Mouse (Mus musculus): ENCODE measurements at regions not wholly inside any gene's neighbourhood (a gene's known extent, or its start where the extent isn't known, plus 50 kb on each side); places are given as distances from the start of the nearest gene placed in this dataset.

DNA sequence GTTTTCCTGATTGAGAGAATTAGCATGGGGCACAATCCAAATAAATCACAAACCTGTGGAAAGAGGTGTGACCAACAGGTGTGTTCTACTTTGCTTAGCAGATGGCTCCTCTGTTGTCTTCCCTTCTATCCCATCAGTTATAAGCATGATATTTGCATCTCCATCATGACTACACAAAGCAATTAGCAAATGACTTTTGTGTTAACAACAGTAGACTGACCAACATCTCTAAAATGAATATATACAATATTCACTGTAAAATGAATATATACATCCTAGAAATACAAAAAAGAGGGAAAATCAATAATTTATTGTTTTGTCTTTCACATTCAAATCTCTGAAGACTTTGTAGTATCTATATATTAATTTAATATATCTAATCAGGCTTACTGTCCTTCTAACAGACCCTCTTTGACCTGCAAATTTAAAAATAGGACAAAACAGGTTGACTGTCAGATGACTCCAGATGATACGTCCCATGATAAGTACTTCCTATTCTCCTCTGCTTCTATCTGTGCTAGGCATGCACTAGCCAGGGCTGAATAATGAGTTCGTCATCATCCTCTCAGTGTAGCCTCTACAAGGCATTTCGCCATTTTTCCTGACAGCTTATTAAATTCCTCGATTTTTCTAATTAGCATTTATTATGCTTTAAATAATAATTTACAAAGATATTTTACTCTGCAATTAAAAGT, 519.5 kb upstream of the Cited2 start:
- ATAC-seq (ENCODE audit: low FRiP score) = 0 out of 2 replicates have a peak, but pooled peaks have one; percentile 21
- Histone ChIP-seq H3K36me3 (no peaks in the 10 kb centered on the region), H3K4me3 (no peak overlapping the region), H3K27ac (no peak overlapping the region), H3K9me3 (no peaks in the 10 kb centered on the region), H3K4me1 (replicated peaks) (peaks cover 5% of the 10 kb centered on the region; the same call in 1 of the 2 replicates), H3K4me2 (no peak overlapping the region), H3K9ac (no peak overlapping the region), H3K27me3 (no peaks in the 10 kb centered on the region)
- WGBS = 72% methylated on average over 4 of the region's 4 CpGs

DNA sequence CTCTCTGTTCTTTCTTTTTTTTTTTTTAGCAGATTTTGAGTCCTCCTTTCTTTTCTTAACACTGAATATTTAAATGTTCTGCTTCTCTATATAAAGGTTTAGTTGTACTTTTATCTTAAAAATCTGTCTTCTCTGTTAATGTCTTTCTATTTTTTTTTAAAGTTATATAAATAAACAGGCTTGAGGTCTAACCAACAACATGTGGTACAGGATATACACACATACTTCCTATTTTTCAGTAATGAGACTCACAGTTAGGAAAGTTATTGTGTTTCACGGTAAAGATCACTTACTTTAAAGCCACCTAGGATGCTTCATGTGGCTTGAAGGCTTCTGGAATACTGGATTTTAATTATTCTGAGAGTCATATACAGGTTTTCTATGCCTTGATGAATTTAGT, 518.9 kb upstream of the Cited2 start:
- no peak overlapping the region for H3K9ac ChIP-seq
- H3K4me2 ChIP-seq = no peak overlapping the region
- no peaks in the 10 kb centered on the region for H3K9me3 ChIP-seq
- H3K4me1 ChIP-seq (replicated peaks) = peaks cover 5% of the 10 kb centered on the region; the same call in 1 of the 2 replicates
- no peak for ATAC-seq (ENCODE audit: low FRiP score)
- H3K4me3 ChIP-seq = no peak overlapping the region
- no peak overlapping the region for H3K27ac ChIP-seq
- no peaks in the 10 kb centered on the region for H3K27me3 ChIP-seq
- 84% methylated on average over 1 of the region's 1 CpGs for WGBS
- no peaks in the 10 kb centered on the region for H3K36me3 ChIP-seq

DNA sequence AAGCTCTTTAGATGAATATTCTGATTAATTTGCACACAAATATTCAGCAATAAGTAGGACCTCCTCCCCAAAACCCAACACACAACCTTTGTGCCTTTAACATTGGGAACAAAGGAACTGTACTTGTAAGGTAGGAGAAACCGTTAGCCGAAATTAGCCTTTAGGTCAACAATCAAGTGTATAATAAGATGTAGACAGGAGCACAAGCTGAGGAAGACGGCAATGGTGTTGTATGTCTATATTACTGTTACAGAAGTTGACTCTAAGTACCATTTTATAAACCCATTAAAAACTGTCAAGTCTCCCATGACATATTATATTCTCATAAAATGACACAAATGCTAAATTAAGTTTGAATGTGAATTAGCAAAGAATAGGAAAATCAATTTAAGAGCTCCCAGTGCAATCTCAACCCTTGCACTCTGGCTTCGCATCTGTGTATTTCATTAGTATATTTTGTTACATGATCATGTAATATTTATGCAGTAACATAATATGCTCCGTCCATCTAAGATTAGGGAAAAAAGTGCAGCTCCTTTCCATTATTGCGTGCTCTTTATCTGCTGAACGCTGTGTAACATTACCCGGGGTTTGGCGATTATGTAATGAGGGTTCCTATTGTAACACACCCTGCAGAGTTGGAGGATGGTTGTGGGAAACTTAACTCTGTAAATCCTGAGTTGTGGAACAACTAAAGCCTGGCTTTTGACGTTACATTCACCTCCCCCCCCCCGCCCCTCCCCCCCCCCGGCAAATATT, 510.3 kb upstream of the Cited2 start:
- H3K9ac ChIP-seq = no peak overlapping the region
- no peak overlapping the region for H3K4me3 ChIP-seq
- WGBS = 19% methylated on average over 11 of the region's 12 CpGs
- H3K9me3 ChIP-seq = no peaks in the 10 kb centered on the region
- H3K36me3 ChIP-seq = no peaks in the 10 kb centered on the region
- ATAC-seq (ENCODE audit: low FRiP score) = peak; percentile 57; the same call in 1 of the 2 replicates
- H3K4me1 ChIP-seq (replicated peaks) = no peaks in the 10 kb centered on the region; the same call in 1 of the 2 replicates
- peak overlapping the region; percentile 6; the same call in 1 of the 2 replicates for H3K4me2 ChIP-seq
- no peaks in the 10 kb centered on the region for H3K27me3 ChIP-seq
- no peak overlapping the region for H3K27ac ChIP-seq

DNA sequence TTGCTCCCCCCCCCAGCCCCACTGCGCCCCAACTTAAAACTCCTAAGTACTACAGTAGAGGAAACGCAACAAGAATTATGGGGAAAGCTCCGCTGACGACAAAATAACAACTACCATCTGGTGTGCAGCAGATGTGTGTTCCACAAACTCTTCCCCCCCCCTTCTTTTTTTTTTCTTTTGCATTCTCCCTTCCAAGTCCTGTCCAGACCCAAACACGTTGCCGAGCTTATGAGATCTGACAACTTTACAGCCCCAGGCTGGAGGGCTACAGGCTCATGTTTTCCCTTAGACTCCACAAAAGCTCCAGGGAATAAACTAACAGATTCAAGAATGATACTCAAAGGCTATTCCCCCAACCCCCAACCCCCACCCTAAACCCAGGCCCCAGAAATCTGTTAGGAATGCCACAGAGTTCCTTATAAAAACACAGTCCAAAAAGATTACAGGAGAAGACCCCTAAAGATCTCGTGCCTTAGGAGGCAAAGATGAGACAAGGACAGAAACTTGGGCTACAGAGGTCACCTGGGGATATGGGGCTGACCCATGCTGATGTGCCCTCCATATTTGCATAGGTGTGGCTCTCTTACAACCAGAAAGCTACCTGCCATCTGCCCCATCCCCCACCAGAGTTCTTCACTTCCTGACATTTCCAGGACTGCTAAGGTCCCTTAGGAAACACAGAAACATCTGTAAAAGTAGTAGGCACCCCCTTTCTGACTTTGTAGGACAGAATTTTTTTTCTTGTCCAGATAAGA, 509.5 kb upstream of the Cited2 start:
- H3K9ac ChIP-seq = no peak overlapping the region
- H3K27me3 ChIP-seq = no peaks in the 10 kb centered on the region
- 29% methylated on average over 7 of the region's 7 CpGs for WGBS
- H3K4me2 ChIP-seq = no peak overlapping the region
- H3K36me3 ChIP-seq = no peaks in the 10 kb centered on the region
- no peak overlapping the region for H3K4me3 ChIP-seq
- no peaks in the 10 kb centered on the region for H3K9me3 ChIP-seq
- no peaks in the 10 kb centered on the region; the same call in 1 of the 2 replicates for H3K4me1 ChIP-seq (replicated peaks)
- H3K27ac ChIP-seq = no peak overlapping the region
- ATAC-seq (ENCODE audit: low FRiP score) = 0 out of 2 replicates have a peak, but pooled peaks have one; percentile 13

DNA sequence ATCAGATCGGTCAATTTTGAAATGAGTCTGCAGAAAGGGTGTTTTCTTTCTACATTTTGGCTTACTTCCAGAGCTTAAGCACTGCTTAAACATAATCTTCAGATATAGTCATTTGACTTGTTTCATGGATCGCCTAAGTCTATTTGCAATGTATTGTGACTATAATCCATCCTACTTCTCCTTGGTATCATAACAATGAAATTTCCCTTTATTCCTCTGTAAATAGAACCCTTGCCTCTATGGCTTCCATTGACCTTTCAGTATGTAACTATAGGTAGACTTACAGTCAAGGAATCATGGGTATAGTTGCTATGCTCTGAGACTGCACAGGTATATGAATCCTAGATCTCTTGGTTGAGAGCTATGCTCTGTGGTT, 509.0 kb upstream of the Cited2 start:
- Histone ChIP-seq H3K4me3 (no peak overlapping the region), H3K27ac (no peak overlapping the region), H3K4me2 (no peak overlapping the region), H3K4me1 (replicated peaks) (no peaks in the 10 kb centered on the region; the same call in 1 of the 2 replicates), H3K9me3 (no peaks in the 10 kb centered on the region), H3K9ac (no peak overlapping the region), H3K36me3 (no peaks in the 10 kb centered on the region), H3K27me3 (no peaks in the 10 kb centered on the region)
- WGBS = 86% methylated on average over 2 of the region's 2 CpGs
- no peak for ATAC-seq (ENCODE audit: low FRiP score)

DNA sequence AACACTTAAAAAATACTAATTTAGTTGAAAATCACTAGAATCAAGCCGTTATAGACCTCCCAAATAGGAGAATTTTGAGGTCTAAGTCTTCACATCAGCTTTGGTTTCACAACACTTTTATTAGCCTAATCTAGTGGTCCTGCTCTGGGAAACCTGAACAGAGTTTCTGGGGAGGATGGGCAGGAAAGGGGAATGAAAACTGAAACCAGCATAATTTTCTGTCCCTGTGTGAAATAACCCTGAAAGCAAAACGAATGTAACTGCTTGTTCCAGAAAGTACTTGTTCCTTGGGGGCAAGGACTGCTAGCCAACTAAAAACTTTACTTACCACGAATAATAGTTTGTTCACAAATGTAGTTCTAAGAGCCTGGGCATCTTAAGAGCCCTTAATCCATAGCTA, 508.0 kb upstream of the Cited2 start:
- H3K36me3 ChIP-seq = no peaks in the 10 kb centered on the region
- WGBS = 77% methylated on average over 3 of the region's 3 CpGs

DNA sequence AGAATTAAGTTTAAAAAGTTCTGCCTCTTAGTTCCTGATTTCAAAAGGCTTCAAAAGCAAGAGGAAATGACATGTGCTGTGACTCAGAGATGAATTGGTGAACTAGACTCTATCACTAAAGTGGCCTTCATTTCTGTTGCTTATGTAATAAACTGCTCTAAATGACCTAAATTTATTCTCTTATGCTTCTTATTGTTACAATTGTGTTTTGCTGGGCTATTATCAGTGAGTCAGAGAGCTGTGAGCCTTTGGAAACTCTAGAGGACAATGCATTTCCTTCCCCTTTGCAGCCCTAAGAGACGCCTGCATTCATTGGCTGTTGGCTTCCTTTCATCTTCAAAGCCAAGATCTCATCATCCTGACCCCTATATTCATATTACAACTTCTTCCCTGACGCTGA, 501.5 kb upstream of the Cited2 start:
- Histone ChIP-seq H3K27me3 (no peaks in the 10 kb centered on the region), H3K36me3 (no peaks in the 10 kb centered on the region), H3K9ac (no peak overlapping the region), H3K4me1 (replicated peaks) (no peaks in the 10 kb centered on the region), H3K4me3 (no peak overlapping the region), H3K27ac (no peak overlapping the region), H3K4me2 (no peak overlapping the region), H3K9me3 (no peaks in the 10 kb centered on the region)
- WGBS = 44% methylated on average over 2 of the region's 2 CpGs
- ATAC-seq (ENCODE audit: low FRiP score) = no peak

More for the DNA sequence above, 508.0 kb upstream of the Cited2 start:
- H3K4me2 ChIP-seq = no peak overlapping the region
- no peak overlapping the region for H3K27ac ChIP-seq
- H3K4me1 ChIP-seq (replicated peaks) = no peaks in the 10 kb centered on the region; the same call in 1 of the 2 replicates
- no peak overlapping the region for H3K9ac ChIP-seq
- no peaks in the 10 kb centered on the region for H3K27me3 ChIP-seq
- no peak overlapping the region for H3K4me3 ChIP-seq
- H3K9me3 ChIP-seq = no peaks in the 10 kb centered on the region
- no peak for ATAC-seq (ENCODE audit: low FRiP score)

DNA sequence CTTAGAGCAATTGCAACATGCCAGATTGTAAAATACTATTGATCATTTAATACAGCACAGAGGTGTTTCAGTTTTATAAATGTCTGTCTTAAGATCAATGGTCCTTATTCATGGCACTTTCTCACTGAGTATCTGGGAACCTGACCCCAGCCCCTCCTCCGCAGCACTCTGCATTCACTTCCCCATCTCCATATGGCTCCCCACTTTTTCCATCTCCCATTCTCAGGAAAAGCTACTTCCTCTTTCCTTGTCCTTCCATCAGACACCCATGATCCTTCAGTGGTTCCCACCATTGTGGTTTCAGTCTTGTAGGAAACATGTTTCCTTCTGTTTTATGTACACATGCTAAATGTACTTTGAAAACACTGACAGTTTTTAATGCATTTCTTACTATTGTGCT, 497.3 kb upstream of the Cited2 start:
- peaks cover 9% of the 10 kb centered on the region for H3K4me1 ChIP-seq (replicated peaks)
- H3K4me2 ChIP-seq = no peak overlapping the region
- no peak overlapping the region for H3K27ac ChIP-seq
- H3K4me3 ChIP-seq = no peak overlapping the region
- no peaks in the 10 kb centered on the region for H3K36me3 ChIP-seq
- H3K9me3 ChIP-seq = no peaks in the 10 kb centered on the region
- ATAC-seq (ENCODE audit: low FRiP score) = no peak
- no peak overlapping the region for H3K9ac ChIP-seq
- WGBS = 85% methylated on average over 1 of the region's 1 CpGs
- no peaks in the 10 kb centered on the region for H3K27me3 ChIP-seq

DNA sequence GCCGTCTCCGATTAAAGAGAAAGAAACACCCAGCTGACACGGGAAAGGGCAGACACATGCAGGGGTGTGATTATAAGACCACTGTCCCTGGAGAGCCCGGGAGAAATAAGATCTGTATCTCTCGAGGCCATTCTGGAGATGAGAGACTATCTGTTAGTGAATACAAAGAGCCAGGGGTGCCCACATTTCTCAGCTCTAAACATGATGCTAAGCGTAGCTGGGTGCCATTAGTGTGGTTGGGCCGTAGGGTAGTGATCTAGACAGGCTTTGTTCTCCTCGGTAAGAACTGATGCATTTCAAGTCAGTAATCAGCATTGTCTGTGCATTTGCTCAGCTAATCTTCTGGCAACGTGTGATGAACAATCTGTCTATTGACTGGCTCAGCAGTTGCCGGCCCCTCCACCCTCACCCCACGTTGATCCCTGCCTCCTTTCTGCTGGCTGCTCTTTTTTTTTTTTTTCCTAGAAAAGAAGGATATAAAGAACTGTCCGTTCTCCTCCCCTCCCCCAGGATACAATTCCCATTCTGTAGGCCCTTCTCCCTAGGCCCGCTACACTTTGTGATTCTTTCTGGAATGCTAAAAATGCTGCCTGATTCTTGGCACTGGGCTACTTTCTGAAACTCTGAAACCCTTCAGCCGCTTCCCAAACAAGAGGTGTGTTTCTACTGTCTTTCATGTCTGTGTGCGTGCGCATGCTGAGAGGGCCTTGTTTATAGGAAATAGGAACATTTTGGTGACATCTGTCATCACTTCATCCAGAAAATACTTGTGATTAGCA, 492.8 kb upstream of the Cited2 start:
- Histone ChIP-seq H3K4me2 (peak overlapping the region; percentile 39), H3K4me3 (no peak overlapping the region), H3K36me3 (no peaks in the 10 kb centered on the region), H3K9me3 (no peaks in the 10 kb centered on the region), H3K9ac (peak overlapping the region; percentile 29), H3K27ac (peak overlapping the region; percentile 85), H3K27me3 (no peaks in the 10 kb centered on the region), H3K4me1 (replicated peaks) (peaks cover 13% of the 10 kb centered on the region)
- peak; percentile 91 for ATAC-seq (ENCODE audit: low FRiP score)
- WGBS = 3% methylated on average over 16 of the region's 16 CpGs

DNA sequence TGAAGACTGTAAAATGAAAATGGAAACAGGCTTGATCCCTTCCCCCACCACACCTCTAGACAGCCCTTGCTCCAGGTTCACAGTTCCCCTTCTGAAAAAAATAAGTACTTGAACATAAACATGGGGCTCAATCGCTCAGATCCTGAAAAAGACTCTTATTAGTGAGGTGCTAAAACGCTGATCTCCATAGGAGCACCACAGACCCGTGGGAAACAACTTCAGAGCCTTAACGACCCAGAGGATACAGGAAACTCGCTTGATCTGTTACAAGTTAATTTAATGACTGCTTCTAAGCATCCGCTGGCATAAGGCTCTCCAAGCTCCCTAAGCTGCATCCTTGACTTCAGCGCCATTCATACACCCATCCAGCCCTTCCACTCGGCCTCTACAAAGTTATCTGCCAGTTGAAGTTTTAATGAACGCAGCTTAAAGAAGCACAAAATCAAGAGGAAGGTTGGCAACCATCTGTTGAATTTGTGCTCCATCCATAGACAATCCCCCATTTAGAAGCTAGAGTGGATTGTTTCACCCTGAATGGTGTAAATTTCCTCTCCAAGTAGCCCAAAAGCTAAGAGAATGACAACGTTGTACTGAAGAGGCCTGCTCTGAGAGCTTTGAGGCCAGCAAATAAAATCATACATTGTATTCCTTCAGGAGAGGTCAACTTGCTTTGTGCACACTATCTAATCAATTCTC, 486.9 kb upstream of the Cited2 start:
- H3K4me1 ChIP-seq (replicated peaks) = peaks cover 36% of the 10 kb centered on the region

DNA sequence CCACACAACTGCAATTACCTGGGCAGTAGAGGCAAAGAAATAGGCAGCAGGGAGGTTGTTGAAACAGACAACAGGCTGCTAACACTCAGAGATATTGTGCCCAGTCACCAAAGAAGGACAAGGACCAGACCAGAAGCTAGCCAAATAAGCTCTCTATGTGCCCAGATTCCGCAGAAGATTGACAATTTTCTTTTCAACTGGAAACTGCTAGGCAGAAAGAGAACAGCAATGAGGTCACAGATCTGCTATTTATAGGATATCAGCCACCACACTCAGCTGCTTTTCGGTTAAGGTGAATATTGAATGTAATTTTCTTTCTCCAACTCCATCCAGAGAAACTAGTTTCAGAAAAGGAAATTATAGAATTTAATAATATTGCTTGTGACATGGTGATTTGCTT, 486.3 kb upstream of the Cited2 start:
- Histone ChIP-seq H3K36me3 (no peaks in the 10 kb centered on the region), H3K4me2 (no peak overlapping the region), H3K4me1 (replicated peaks) (peaks cover 36% of the 10 kb centered on the region), H3K27me3 (no peaks in the 10 kb centered on the region), H3K4me3 (no peak overlapping the region), H3K9me3 (no peaks in the 10 kb centered on the region), H3K9ac (no peak overlapping the region), H3K27ac (no peak overlapping the region)
- no peak for ATAC-seq (ENCODE audit: low FRiP score)
- WGBS = 39% methylated on average over 2 of the region's 2 CpGs

More for the DNA sequence above, 486.9 kb upstream of the Cited2 start:
- Histone ChIP-seq H3K9me3 (no peaks in the 10 kb centered on the region), H3K9ac (no peak overlapping the region), H3K27ac (no peak overlapping the region), H3K36me3 (no peaks in the 10 kb centered on the region), H3K27me3 (no peaks in the 10 kb centered on the region), H3K4me2 (no peak overlapping the region), H3K4me3 (no peak overlapping the region)
- 20% methylated on average over 10 of the region's 10 CpGs for WGBS
- no peak for ATAC-seq (ENCODE audit: low FRiP score)

Measured in hindbrain, embryonic 13.5 days (tissue).